Mouse (Mus musculus) CH12.LX (cell line): ENCODE results near the gene Fam122c. TPM values are rescaled to one million over a fixed set of nuclear protein-coding genes. Genes with fewer than 3 reads are reported as not detected.

Source experiments
- DNase-seq: peaks from one replicate; pipeline ENCODE4 v3.0.0-alpha.2; 2013; ENCODE audit errors: extremely low read depth
- H3K27ac ChIP-seq: 2 replicates; pipeline ENCODE4 v1.5.1; 2012; ENCODE audit warnings: low read depth, mild to moderate bottlenecking, control low read depth, moderate library complexity; ENCODE audit not compliant: insufficient read depth
- H3K27me3 ChIP-seq: replicated peaks from 2 replicates; pipeline ENCODE3; 2012; ENCODE audit warnings: inconsistent platforms
- H3K36me3 ChIP-seq, 2 experiments: replicated peaks in 1 of 2; 2 replicates each; pipeline versions ENCODE3 to v1.6.1; 2012; ENCODE audit warnings: inconsistent platforms in 1 of 2, low read length in 1 of 2, mild to moderate bottlenecking in 1 of 2, mixed read lengths in 1 of 2, moderate library complexity in 1 of 2; ENCODE audit not compliant: control insufficient read depth in 1 of 2, insufficient read depth in 1 of 2
- H3K4me1 ChIP-seq, 2 experiments: 2 replicates each; pipeline ENCODE4 v1.6.1; 2012; ENCODE audit warnings: inconsistent platforms in 1 of 2, moderate library complexity in 1 of 2; ENCODE audit not compliant: insufficient read depth in 2 of 2, control insufficient read depth in 1 of 2
- H3K4me2 ChIP-seq: 2 replicates; pipeline ENCODE4 v1.6.1; 2012; ENCODE audit warnings: low read depth, mild to moderate bottlenecking, control low read depth; ENCODE audit not compliant: poor library complexity, insufficient read depth, severe bottlenecking
- H3K4me3 ChIP-seq, 3 experiments: fragments of 150-350 bp in 1 of 3; sonication (generic) in 1 of 3; replicated peaks in 1 of 3; 2 replicates each; pipeline versions ENCODE3 to v1.5.1; 2011 to 2012; ENCODE audit warnings: low read depth in 2 of 3, low read length in 2 of 3, mild to moderate bottlenecking in 2 of 3, moderate library complexity in 2 of 3, control low read depth in 1 of 3, improper control_type of control experiment in 1 of 3, inconsistent platforms in 1 of 3, mixed read lengths in 1 of 3; ENCODE audit not compliant: poor library complexity in 1 of 3
- H3K79me2 ChIP-seq: replicated peaks from 2 replicates; pipeline ENCODE4 v1.6.1; 2012; ENCODE audit warnings: mild to moderate bottlenecking, moderate library complexity; ENCODE audit not compliant: control insufficient read depth, poor library complexity, insufficient read depth, severe bottlenecking; ENCODE audit errors: extremely low read depth
- H3K9ac ChIP-seq: 2 replicates; pipeline ENCODE4 v1.6.1; 2012; ENCODE audit warnings: low read depth, mild to moderate bottlenecking, control low read depth, moderate library complexity; ENCODE audit not compliant: insufficient read depth
- H3K9me3 ChIP-seq: replicated peaks from 2 replicates; pipeline ENCODE3; 2012; ENCODE audit warnings: low read length, inconsistent platforms, mixed read lengths
- ETS1 ChIP-seq: conservative IDR thresholded peaks from 2 replicates; pipeline ENCODE4 v1.6.1; 2012; ENCODE audit warnings: low read depth, mild to moderate bottlenecking, inconsistent platforms, low read length, improper control_type of control experiment, moderate library complexity
- JUN ChIP-seq: IDR thresholded peaks from 2 replicates; pipeline ENCODE4 v1.6.1; 2011; ENCODE audit warnings: low read depth, mild to moderate bottlenecking, low read length, improper control_type of control experiment, moderate library complexity; ENCODE audit not compliant: insufficient read depth
- MAFK ChIP-seq: IDR thresholded peaks from 2 replicates; pipeline ENCODE4 v1.6.1; 2011; ENCODE audit warnings: low read length, improper control_type of control experiment; ENCODE audit not compliant: insufficient replicate concordance
- MEF2A ChIP-seq: IDR thresholded peaks from 2 replicates; pipeline ENCODE4 v1.6.1; 2014; ENCODE audit warnings: low read depth, mild to moderate bottlenecking, inconsistent platforms, low read length, improper control_type of control experiment, borderline replicate concordance
- MXI1 ChIP-seq: IDR thresholded peaks from 2 replicates; pipeline ENCODE4 v1.6.1; 2011; ENCODE audit warnings: mild to moderate bottlenecking, low read depth, low read length, improper control_type of control experiment
- MYC ChIP-seq: IDR thresholded peaks from 2 replicates; pipeline ENCODE4 v1.6.1; 2011; ENCODE audit warnings: low read depth, mild to moderate bottlenecking, improper control_type of control experiment, low read length
- POLR2A ChIP-seq: IDR thresholded peaks from 2 replicates; pipeline ENCODE4 v1.6.1; 2011; ENCODE audit warnings: low read depth, mild to moderate bottlenecking, improper control_type of control experiment, low read length
- POLR2AphosphoS2 ChIP-seq: IDR thresholded peaks from 2 replicates; pipeline ENCODE4 v1.6.1; 2011; ENCODE audit warnings: low read depth, low read length, improper control_type of control experiment
- RCOR1 ChIP-seq: conservative IDR thresholded peaks from 2 replicates; pipeline ENCODE4 v1.6.1; 2012; ENCODE audit warnings: low read depth, mild to moderate bottlenecking, inconsistent platforms, low read length, improper control_type of control experiment
- TBP ChIP-seq: conservative IDR thresholded peaks from 2 replicates; pipeline ENCODE4 v1.6.1; 2011; ENCODE audit warnings: low read depth, low read length, improper control_type of control experiment
- UBTF ChIP-seq: IDR thresholded peaks from 2 replicates; pipeline ENCODE4 v1.6.1; 2012; ENCODE audit warnings: low read depth, mild to moderate bottlenecking, inconsistent platforms, low read length, improper control_type of control experiment, moderate library complexity
- USF2 ChIP-seq: conservative IDR thresholded peaks from 2 replicates; pipeline ENCODE4 v1.6.1; 2011; ENCODE audit warnings: low read depth, low read length, improper control_type of control experiment
- ZC3H11A ChIP-seq: IDR thresholded peaks from 2 replicates; pipeline ENCODE4 v1.6.1; 2012; ENCODE audit warnings: low read depth, mild to moderate bottlenecking, inconsistent platforms, low read length, improper control_type of control experiment
- ZMIZ1 ChIP-seq: IDR thresholded peaks from 2 replicates; pipeline ENCODE4 v1.6.1; 2012; ENCODE audit warnings: low read depth, mild to moderate bottlenecking, inconsistent platforms, low read length, improper control_type of control experiment
- ZNF384 ChIP-seq: IDR thresholded peaks from 2 replicates; pipeline ENCODE4 v1.6.1; 2012; ENCODE audit warnings: low read depth, low read length, improper control_type of control experiment, inconsistent platforms
- dilution Hi-C: fragments of 300-500 bp; cut with MboI; formaldehyde crosslinking; loops from 2 replicates; pipeline ENCODE4 v1.14.3; 2020; ENCODE audit warnings: low sequenced_read_pairs; ENCODE audit not compliant: extremely low pct_unique_long_range_greater_than_20kb, extremely low pct_ligation_motif_present
- in situ Hi-C: fragments of 300-500 bp; cut with MboI; formaldehyde crosslinking; loops from 3 replicates; pipeline ENCODE4 v1.14.3; 2019; ENCODE audit warnings: low sequenced_read_pairs, low pct_ligation_motif_present, low pct_unique_long_range_greater_than_20kb, mixed read lengths
- polyA plus RNA-seq: library from polyadenylated mRNA; unstranded; fragments of >175 nt; gene quantifications from 2 replicates; pipeline ENCODE4 v1.2.1, GENCODE M21; 2012; ENCODE audit warnings: low read depth; ENCODE audit not compliant: insufficient read length
- total RNA-seq, 2 experiments: library from RNA; depleted of rRNA; stranded (reverse); fragments of 300-350 nt in 1 of 2; fragments of >200 nt in 1 of 2; gene quantifications; 2 replicates each; pipeline ENCODE4 v1.2.3; 2012 to 2014

Fam122c gene
- not detected in 2 replicates for total RNA-seq (2012; rRNA removed)
- not detected in 2 replicates for total RNA-seq (2014; rRNA removed)
- not detected in 2 replicates for polyA plus RNA-seq

DNA sequence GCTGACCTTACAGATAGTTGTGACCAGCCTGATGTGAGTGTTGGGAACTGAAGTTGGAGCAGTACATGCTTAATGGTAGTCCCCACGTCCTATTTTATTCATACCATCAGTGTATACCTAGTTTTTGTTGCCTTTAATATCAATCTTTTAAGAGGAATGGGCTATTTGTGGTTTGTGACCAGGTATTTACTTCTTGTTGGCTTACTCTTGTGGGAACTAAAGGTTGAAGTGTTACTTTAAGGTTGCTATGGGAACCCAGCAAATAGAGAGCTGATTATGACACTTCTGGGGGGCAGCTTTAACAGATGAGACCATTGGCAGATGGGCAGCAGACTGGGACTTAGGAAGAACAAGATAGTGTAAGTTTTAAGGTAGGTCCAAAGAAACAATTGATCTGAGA lies at the start of gene Fam122c:
Gene Fam122c, plus strand, starts transcription at position 301 of the 400 bp plus-strand sequence.
- Histone ChIP-seq H3K36me3 (no peaks in the 10 kb centered on the region), H3K27ac (no peak within 1 kb of the TSS), H3K9me3 (no peaks in the 10 kb centered on the region), H3K4me2 (no peak within 1 kb of the TSS), H3K79me2 (no peaks in the 10 kb centered on the region), H3K27me3 (no peaks in the 10 kb centered on the region), H3K4me1 (no peaks in the 10 kb centered on the region), H3K9ac (no peak within 1 kb of the TSS), H3K4me3 (no peak within 1 kb of the TSS)
- dilution Hi-C loops (no loop called here), in situ Hi-C loops (loop anchor here (25.0 kb wide), 1 partner anchor 261 kb away; no protein-coding TSS in a partner anchor)
- TF ChIP-seq POLR2A (no peak), MXI1 (no peak), MEF2A (no peak), TBP (no peak), USF2 (no peak), ZNF384 (no peak), MAFK (no peak), ZMIZ1 (no peak), UBTF (no peak), MYC (no peak), ETS1 (no peak)
- DNase-seq: no peak

DNA sequence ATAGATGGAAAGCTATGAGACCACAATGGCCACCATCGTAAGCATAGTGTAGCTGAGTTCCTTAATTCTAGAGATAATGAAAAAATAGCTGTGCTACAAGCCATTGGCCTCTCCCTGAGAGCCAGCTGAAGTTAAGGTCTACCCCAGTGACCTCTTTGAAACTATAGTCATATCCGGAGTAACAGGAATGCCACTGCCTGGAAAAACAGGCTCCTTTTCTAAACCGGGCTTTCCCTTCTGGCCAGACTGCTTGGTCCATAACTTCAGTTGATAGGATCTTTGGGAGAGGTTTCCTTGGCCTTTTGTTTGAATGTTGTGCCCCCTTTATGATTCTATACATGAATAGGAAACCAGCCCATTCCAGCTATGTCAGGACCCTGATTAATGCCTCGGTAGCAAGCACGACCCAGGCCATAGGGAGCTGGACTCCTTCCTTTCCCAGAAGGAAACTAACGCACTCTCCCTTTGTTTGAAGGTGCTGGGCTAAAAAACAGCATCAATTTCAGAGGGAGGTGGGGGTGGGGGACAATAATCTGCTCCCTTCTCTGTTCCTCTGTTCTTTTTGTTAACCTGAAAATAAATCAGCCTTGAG lies 48.8 kb upstream of the Fam122c start:
- H3K4me1 ChIP-seq: no peaks in the 10 kb centered on the region
- H3K79me2 ChIP-seq: no peaks in the 10 kb centered on the region
- dilution Hi-C loops: no loop called here
- H3K9ac ChIP-seq: no peak overlapping the region
- no peaks in the 10 kb centered on the region for H3K27me3 ChIP-seq
- TF ChIP-seq ETS1 (no peak), RCOR1 (no peak), JUN (no peak), POLR2AphosphoS2 (no peak), ZC3H11A (no peak)
- H3K36me3 ChIP-seq: no peaks in the 10 kb centered on the region
- no peaks in the 10 kb centered on the region for H3K9me3 ChIP-seq
- no peak overlapping the region for H3K4me2 ChIP-seq
- H3K4me3 ChIP-seq: no peak overlapping the region
- DNase-seq: no peak
- H3K27ac ChIP-seq: no peak overlapping the region
- in situ Hi-C loops: no loop called here
